Mouse (Mus musculus) E14TG2a.4 (cell line): ENCODE data around the gene Trdmt1.

Experiments
- CTCF ChIP-seq: conservative IDR thresholded peaks from 2 replicates; pipeline ENCODE4 v1.5.1; 2014; ENCODE audit warnings: low read length
- NANOG ChIP-seq: IDR thresholded peaks from 2 replicates; pipeline ENCODE4 v1.6.1; 2014; ENCODE audit warnings: borderline replicate concordance, low read length, mixed read lengths

- TF ChIP-seq CTCF (no peak), NANOG (no peak)
Observed at GRCm38 (mm10) chr2:13539860-13540259, 4.6 kb downstream of the Trdmt1 start.
